Mouse (Mus musculus) lung, postnatal 0 days (tissue): Measurements from ENCODE around the gene Togaram2.

Experiments
- CTCF ChIP-seq: IDR thresholded peaks from 2 replicates; pipeline ENCODE4 v1.5.1; 2016; ENCODE audit warnings: antibody characterized with exemption, mild to moderate bottlenecking
- EP300 ChIP-seq: IDR thresholded peaks from 2 replicates; pipeline ENCODE4 v1.6.1; 2016; ENCODE audit warnings: antibody characterized with exemption, mild to moderate bottlenecking, control low read depth

GRCm38 (mm10) chr17:71683281-71683680 is 10.2 kb downstream of the Togaram2 start:
- TF ChIP-seq CTCF, result no peak
- TF ChIP-seq EP300, result no peak
